Mouse (Mus musculus) neural tube, embryonic 14.5 days (tissue): Measurements from ENCODE around the gene A530084C06Rik. TPM values are rescaled to one million over a fixed set of nuclear protein-coding genes. Genes with fewer than 3 reads are reported as not detected.
A peak's percentile ranks its signal among the peaks of the same experiment; 100 is the strongest.

Experiments used
- ATAC-seq: fragments of 200-750 bp; cut with Nextera tagmentation; 2 replicates; pipeline ENCODE4 v1.8.0; 2017; ENCODE audit warnings: low read depth, mild to moderate bottlenecking, moderate TSS enrichment, moderate library complexity
- H3K27ac ChIP-seq: fragments of 300-500 bp; sonication (generic); 2 replicates; pipeline ENCODE4 v1.5.1; 2014; ENCODE audit warnings: low read depth, mild to moderate bottlenecking, control low read depth, low read length, moderate library complexity, mixed read lengths
- H3K27me3 ChIP-seq: fragments of 300-500 bp; sonication (generic); 2 replicates; pipeline ENCODE4 v1.6.1; 2014; ENCODE audit warnings: low read length; ENCODE audit not compliant: control insufficient read depth, insufficient read depth
- H3K36me3 ChIP-seq: fragments of 300-500 bp; sonication (generic); 2 replicates; pipeline ENCODE4 v1.6.1; 2014; ENCODE audit warnings: low read length, mixed read lengths; ENCODE audit not compliant: control insufficient read depth, insufficient read depth
- H3K4me1 ChIP-seq: fragments of 300-500 bp; sonication (generic); 2 replicates; pipeline ENCODE4 v1.6.1; 2014; ENCODE audit warnings: low read length; ENCODE audit not compliant: control insufficient read depth, insufficient read depth
- H3K4me2 ChIP-seq: fragments of 300-500 bp; sonication (generic); 2 replicates; pipeline ENCODE4 v1.6.1; 2014; ENCODE audit warnings: mild to moderate bottlenecking, low read depth, low read length, control low read depth
- H3K4me3 ChIP-seq: fragments of 300-500 bp; sonication (generic); 2 replicates; pipeline ENCODE4 v1.5.1; 2014; ENCODE audit warnings: low read depth, low read length, control low read depth, mixed read lengths
- H3K9ac ChIP-seq: fragments of 300-500 bp; sonication (generic); replicated peaks from 2 replicates; pipeline ENCODE4 v1.6.1; 2014; ENCODE audit warnings: low read depth, mild to moderate bottlenecking, control low read depth, low read length, mixed read lengths
- H3K9me3 ChIP-seq: fragments of 300-500 bp; sonication (generic); 2 replicates; pipeline ENCODE4 v1.6.1; 2016; ENCODE audit warnings: low read length; ENCODE audit not compliant: control insufficient read depth
- WGBS: fragments of 180-500 bp; shearing (Covaris S2); extraction: QIAGEN DNeasy Blood & Tissue Kit; methylation state at CpG from one replicate; pipeline ENCODE4 v1.1.7; 2014; 5-methylcytosine and 5-hydroxymethylcytosine counted together
- polyA plus RNA-seq: library from polyadenylated mRNA; unstranded; fragments of >200 nt; fragmentation: Nextera tagmentation; extraction: Ambion mirVana; gene quantifications from 2 replicates; pipeline ENCODE4 v1.2.1, GENCODE M21; 2014

A530084C06Rik gene
- polyA plus RNA-seq = not detected in 2 replicates

DNA sequence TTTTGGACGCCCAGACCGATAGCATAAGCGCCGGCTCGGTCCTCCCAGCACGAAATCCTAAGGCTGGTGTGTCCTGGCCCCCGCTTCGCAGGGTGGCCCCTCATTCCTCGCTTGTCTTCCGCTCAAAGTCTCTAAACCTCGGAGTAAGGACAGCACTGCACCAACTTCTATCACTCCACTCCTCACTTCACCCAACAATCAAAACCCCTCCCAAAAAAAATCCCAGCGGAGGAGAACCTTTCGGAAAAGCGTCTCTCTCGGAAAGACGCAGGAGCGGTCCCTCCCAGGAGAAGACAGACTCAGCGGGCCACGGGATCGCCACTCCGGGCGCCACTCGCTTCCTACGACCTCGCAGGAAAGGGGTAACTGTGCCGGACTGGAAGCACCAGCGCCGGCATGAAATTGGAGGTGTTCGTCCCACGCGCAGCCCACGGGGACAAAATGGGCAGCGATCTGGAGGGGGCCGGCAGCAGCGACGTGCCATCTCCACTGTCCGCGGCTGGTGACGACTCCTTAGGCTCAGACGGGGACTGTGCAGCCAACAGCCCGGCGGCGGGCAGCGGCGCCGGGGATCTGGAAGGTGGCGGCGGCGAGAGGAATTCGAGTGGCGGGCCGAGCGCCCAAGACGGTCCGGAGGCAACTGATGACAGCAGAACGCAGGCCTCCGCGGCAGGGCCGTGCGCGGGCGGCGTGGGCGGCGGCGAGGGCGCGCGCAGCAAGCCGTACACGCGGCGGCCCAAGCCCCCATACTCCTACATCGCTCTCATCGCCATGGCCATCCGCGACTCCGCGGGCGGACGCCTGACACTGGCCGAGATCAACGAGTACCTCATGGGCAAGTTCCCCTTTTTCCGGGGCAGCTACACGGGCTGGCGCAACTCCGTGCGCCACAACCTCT is at the start of gene A530084C06Rik:
Gene A530084C06Rik (minus strand): TSS at position 813 of the 898 bp plus-strand sequence.
- Histone ChIP-seq H3K9me3 (no peaks in the 10 kb centered on the region), H3K4me1 (peaks cover 22% of the 10 kb centered on the region; the same call in 1 of the 2 replicates), H3K9ac (peak within 1 kb of the TSS; percentile 44), H3K4me2 (peak within 1 kb of the TSS; percentile 93), H3K27me3 (peaks cover 78% of the 10 kb centered on the region), H3K27ac (peak within 1 kb of the TSS; percentile 29; the same call in 1 of the 2 replicates), H3K36me3 (no peaks in the 10 kb centered on the region), H3K4me3 (peak within 1 kb of the TSS; percentile 43)
- ATAC-seq = peak; percentile 68
- under 1% methylated on average over 70 of the region's 88 CpGs for WGBS

DNA sequence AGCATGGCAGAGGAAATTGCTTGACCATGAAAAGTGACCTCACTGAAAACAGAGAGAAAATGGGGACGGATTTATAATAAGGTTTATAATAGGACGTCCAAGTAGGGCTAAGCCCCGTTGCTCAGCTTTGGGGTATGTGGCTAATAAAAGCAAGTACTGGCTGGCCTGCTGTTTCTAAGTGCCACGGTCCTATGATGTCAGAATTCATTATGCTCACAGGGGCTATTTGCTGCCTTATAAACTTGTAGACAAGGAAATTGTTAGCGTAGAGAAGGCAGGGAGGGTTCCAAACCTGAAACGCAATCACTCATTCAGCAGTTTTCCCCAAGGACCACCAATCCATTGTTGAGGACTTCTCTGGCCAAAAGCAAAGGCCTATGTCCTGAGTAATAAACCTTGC is 44.8 kb upstream of the A530084C06Rik start:
- no peaks in the 10 kb centered on the region for H3K4me1 ChIP-seq
- no peaks in the 10 kb centered on the region for H3K27me3 ChIP-seq
- no peak overlapping the region for H3K9ac ChIP-seq
- no peaks in the 10 kb centered on the region for H3K9me3 ChIP-seq
- no peak overlapping the region for H3K4me3 ChIP-seq
- no peak overlapping the region for H3K4me2 ChIP-seq
- H3K27ac ChIP-seq = no peak overlapping the region
- 74% methylated on average over 6 of the region's 6 CpGs for WGBS
- H3K36me3 ChIP-seq = no peaks in the 10 kb centered on the region
- no peak for ATAC-seq

DNA sequence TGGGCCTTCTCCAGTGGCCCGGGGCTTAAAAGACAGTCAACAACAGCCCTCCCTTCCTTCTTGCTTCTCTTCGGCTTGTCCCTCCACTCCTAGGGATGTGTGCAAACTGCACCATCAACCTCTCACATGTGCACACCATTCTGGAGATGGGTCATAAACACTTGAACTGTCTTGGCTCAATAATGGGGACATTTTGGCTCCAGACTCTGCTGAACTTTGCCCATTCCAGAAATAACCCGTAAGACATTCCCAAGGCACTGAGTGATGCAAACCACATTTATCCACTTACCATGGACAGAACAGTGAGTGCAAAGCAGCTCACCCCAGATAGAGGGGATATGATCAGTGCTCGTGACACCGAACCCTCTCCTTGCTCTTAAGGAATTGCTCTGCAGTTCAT is 40.4 kb upstream of the A530084C06Rik start:
- Histone ChIP-seq H3K36me3 (no peaks in the 10 kb centered on the region), H3K9ac (no peak overlapping the region), H3K4me3 (no peak overlapping the region), H3K9me3 (no peaks in the 10 kb centered on the region), H3K4me1 (no peaks in the 10 kb centered on the region), H3K4me2 (no peak overlapping the region), H3K27me3 (no peaks in the 10 kb centered on the region), H3K27ac (no peak overlapping the region)
- 93% methylated on average over 5 of the region's 5 CpGs for WGBS
- no peak for ATAC-seq

DNA sequence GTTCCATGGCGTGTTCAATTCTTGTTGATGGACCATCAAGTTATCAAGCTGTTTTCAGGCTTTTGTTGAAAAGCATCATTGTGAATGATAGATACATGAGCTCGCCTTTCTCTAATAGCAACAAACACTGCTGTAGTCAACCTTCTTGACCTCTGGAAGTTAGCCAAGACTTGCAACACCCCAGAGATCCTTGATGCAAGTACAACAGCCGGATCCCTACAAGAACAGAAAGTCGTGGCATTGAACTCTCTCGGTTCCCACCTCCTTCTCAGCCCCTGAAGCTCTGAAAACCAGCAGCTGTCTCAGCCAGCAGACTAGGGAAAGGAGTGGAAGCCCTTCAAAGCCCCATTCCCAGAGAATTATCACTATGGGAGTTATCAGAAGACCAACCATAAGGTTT is 28.2 kb upstream of the A530084C06Rik start:
- Histone ChIP-seq H3K9ac (no peak overlapping the region), H3K4me3 (no peak overlapping the region), H3K4me1 (no peaks in the 10 kb centered on the region), H3K36me3 (no peaks in the 10 kb centered on the region), H3K9me3 (no peaks in the 10 kb centered on the region), H3K27me3 (no peaks in the 10 kb centered on the region), H3K27ac (no peak overlapping the region), H3K4me2 (no peak overlapping the region)
- 80% methylated on average over 5 of the region's 5 CpGs for WGBS
- no peak for ATAC-seq

DNA sequence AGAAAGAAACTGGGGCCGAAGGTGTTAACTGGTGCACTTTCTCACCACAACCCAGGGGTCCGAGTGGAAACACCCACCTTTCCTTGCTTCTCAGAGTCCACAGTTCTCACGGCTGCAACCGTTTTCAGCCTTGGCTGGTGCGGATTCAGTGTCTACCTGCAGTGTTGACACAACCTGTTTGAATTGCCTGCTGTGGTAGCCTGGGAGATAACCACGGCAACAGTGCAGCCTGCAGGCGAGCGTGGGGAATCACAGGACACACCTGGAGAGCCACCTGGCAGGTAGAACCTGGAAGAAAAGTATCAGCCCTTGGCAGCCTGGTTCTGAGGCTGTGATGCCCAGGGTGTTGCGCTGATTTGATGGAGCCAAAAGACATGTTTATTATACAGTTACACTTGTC is 20.7 kb upstream of the A530084C06Rik start:
- Histone ChIP-seq H3K36me3 (no peaks in the 10 kb centered on the region), H3K27ac (no peak overlapping the region), H3K4me3 (no peak overlapping the region), H3K9ac (no peak overlapping the region), H3K9me3 (no peaks in the 10 kb centered on the region), H3K4me2 (no peak overlapping the region), H3K27me3 (no peaks in the 10 kb centered on the region), H3K4me1 (no peaks in the 10 kb centered on the region)
- 79% methylated on average over 9 of the region's 9 CpGs for WGBS
- ATAC-seq = no peak

DNA sequence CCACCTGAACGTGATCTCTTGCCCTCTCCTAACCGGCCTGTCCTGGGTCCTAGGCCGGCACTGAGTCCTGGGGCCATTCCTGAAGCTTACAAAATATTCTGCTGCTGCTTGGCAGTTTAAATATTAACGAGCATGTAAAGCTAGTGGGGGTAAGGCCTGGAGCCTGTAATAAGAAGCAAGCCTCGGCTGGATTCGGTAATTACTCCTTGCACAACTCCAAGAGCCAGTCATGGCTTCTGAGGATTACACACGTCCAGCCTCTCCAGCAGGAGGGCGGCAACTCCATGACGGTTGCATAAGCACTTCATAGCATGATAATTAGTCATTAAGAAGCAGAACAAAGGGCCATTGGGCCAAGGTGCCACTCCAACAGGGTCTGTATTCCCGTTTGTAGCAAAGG is 19.3 kb upstream of the A530084C06Rik start:
- no peaks in the 10 kb centered on the region for H3K36me3 ChIP-seq
- no peak overlapping the region for H3K4me3 ChIP-seq
- H3K27ac ChIP-seq = no peak overlapping the region
- H3K9ac ChIP-seq = no peak overlapping the region
- WGBS = 46% methylated on average over 10 of the region's 10 CpGs
- no peaks in the 10 kb centered on the region for H3K4me1 ChIP-seq
- ATAC-seq = no peak
- H3K4me2 ChIP-seq = no peak overlapping the region
- no peaks in the 10 kb centered on the region for H3K27me3 ChIP-seq
- H3K9me3 ChIP-seq = no peaks in the 10 kb centered on the region

GRCm38 (mm10) chr13:31577576-31577975 is 18.4 kb upstream of the A530084C06Rik start:
- Histone ChIP-seq H3K4me2 (no peak overlapping the region), H3K4me3 (no peak overlapping the region), H3K9me3 (no peaks in the 10 kb centered on the region), H3K27me3 (no peaks in the 10 kb centered on the region), H3K4me1 (no peaks in the 10 kb centered on the region), H3K9ac (no peak overlapping the region), H3K27ac (no peak overlapping the region), H3K36me3 (no peaks in the 10 kb centered on the region)
- ATAC-seq = peak; percentile 17; the same call in 1 of the 2 replicates
- 22% methylated on average over 6 of the region's 6 CpGs for WGBS

- H3K9me3 ChIP-seq = no peaks in the 10 kb centered on the region
- H3K27ac ChIP-seq = no peak overlapping the region
- no peaks in the 10 kb centered on the region for H3K4me1 ChIP-seq
- H3K36me3 ChIP-seq = no peaks in the 10 kb centered on the region
- no peak for ATAC-seq
- H3K4me2 ChIP-seq = no peak overlapping the region
- 18% methylated on average over 4 of the region's 4 CpGs for WGBS
- no peak overlapping the region for H3K9ac ChIP-seq
- H3K27me3 ChIP-seq = no peaks in the 10 kb centered on the region
- no peak overlapping the region for H3K4me3 ChIP-seq
Measured at GRCm38 (mm10) chr13:31576696-31577095, 17.6 kb upstream of the A530084C06Rik start.

- Histone ChIP-seq H3K9ac (no peak overlapping the region), H3K4me2 (no peak overlapping the region), H3K27ac (no peak overlapping the region), H3K9me3 (no peaks in the 10 kb centered on the region), H3K4me3 (no peak overlapping the region), H3K4me1 (no peaks in the 10 kb centered on the region), H3K27me3 (no peaks in the 10 kb centered on the region), H3K36me3 (no peaks in the 10 kb centered on the region)
- no peak for ATAC-seq
- WGBS = 92% methylated on average over 3 of the region's 3 CpGs
Measured at GRCm38 (mm10) chr13:31574627-31575026, 15.5 kb upstream of the A530084C06Rik start.
